Mouse (Mus musculus) stomach, postnatal 0 days (tissue): ENCODE data around the gene Ghrl.

Experiments used
- CTCF ChIP-seq: IDR thresholded peaks from 2 replicates; pipeline ENCODE4 v1.5.1; 2016; ENCODE audit warnings: antibody characterized with exemption, low read depth, mild to moderate bottlenecking, moderate library complexity
- EP300 ChIP-seq: optimal IDR thresholded peaks from 2 replicates; pipeline ENCODE3; 2016; ENCODE audit warnings: antibody characterized with exemption

GRCm38 (mm10) chr6:113691084-113691462 lies 28.6 kb downstream of the Ghrl start:
- TF ChIP-seq CTCF (no peak), EP300 (no peak)
